Mouse (Mus musculus): Measurements from ENCODE around the gene Slc44a2. TPM values are rescaled to one million over a fixed set of nuclear protein-coding genes. Genes with fewer than 3 reads are reported as not detected.

Gene Slc44a2
- polyA plus RNA-seq, 1 experiment, result 49.2 TPM

- Histone ChIP-seq H3K4me3 (ENCODE audit: insufficient read depth, low read depth, low read length) (no peak overlapping the region), H3K27ac (ENCODE audit: insufficient read depth, low read depth, low read length) (peak overlapping the region; percentile 9; the same call in 1 of the 2 replicates), H3K27me3 (replicated peaks; ENCODE audit: control insufficient read depth, insufficient read depth, low read length) (no peaks in the 10 kb centered on the region), H3K36me3 (ENCODE audit: control insufficient read depth, insufficient read depth, low read length) (no peaks in the 10 kb centered on the region), H3K4me1 (ENCODE audit: control insufficient read depth, insufficient read depth, low read length) (peaks cover 3% of the 10 kb centered on the region; the same call in 1 of the 2 replicates)
- no peak for TF ChIP-seq CTCF (conservative IDR thresholded peaks at IDR 0.05; ENCODE audit: insufficient read depth, insufficient read length, low read depth, low read length)
- TF ChIP-seq POLR2A (IDR thresholded peaks at IDR 0.05; ENCODE audit: low read depth, low read length), result no peak
- peak; percentile 67 for DNase-seq
- WGBS, result 73% methylated on average over 11 of the region's 11 CpGs
Observed at GRCm38 (mm10) chr9:21324269-21324668, 3.8 kb downstream of the Slc44a2 start.

GRCm38 (mm10) chr9:21327569-21327968 lies 7.1 kb downstream of the Slc44a2 start:
- 70% methylated on average over 3 of the region's 3 CpGs for WGBS
- no peak for DNase-seq
- no peaks in the 10 kb centered on the region for H3K27me3 ChIP-seq (replicated peaks; ENCODE audit: control insufficient read depth, insufficient read depth, low read length)
- H3K36me3 ChIP-seq (ENCODE audit: control insufficient read depth, insufficient read depth, low read length), result no peaks in the 10 kb centered on the region
- H3K4me3 ChIP-seq (ENCODE audit: insufficient read depth, low read depth, low read length), result no peak overlapping the region
- no peak for TF ChIP-seq POLR2A (IDR thresholded peaks at IDR 0.05; ENCODE audit: low read depth, low read length)
- no peak for TF ChIP-seq CTCF (conservative IDR thresholded peaks at IDR 0.05; ENCODE audit: insufficient read depth, insufficient read length, low read depth, low read length)
- no peaks in the 10 kb centered on the region for H3K4me1 ChIP-seq (ENCODE audit: control insufficient read depth, insufficient read depth, low read length)
- H3K27ac ChIP-seq (ENCODE audit: insufficient read depth, low read depth, low read length), result no peak overlapping the region

DNA sequence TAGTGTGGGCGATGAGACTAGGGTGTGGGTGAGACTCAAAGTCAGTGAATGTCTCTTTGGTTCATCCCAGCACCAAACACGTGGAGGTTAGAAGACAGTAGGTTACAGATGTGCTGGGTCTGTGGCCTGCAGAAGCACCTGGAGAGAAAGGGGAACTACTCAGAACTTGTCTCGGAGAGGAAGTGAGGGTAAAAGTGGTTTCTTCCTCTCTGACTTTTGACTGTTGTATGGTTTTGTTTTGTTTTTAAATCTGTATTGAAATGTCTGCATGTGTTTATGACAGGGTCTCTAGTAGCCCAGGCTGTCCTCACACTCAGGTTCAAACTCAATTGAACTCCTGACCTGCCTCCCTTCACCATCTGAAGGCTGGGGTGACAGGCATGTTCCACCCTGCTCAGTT lies 7.5 kb downstream of the Slc44a2 start:
- no peaks in the 10 kb centered on the region for H3K27me3 ChIP-seq (replicated peaks; ENCODE audit: control insufficient read depth, insufficient read depth, low read length)
- H3K4me1 ChIP-seq (ENCODE audit: control insufficient read depth, insufficient read depth, low read length), result no peaks in the 10 kb centered on the region
- DNase-seq, result no peak
- TF ChIP-seq CTCF (conservative IDR thresholded peaks at IDR 0.05; ENCODE audit: insufficient read depth, insufficient read length, low read depth, low read length), result no peak
- TF ChIP-seq POLR2A (IDR thresholded peaks at IDR 0.05; ENCODE audit: low read depth, low read length), result no peak
- no peak overlapping the region for H3K4me3 ChIP-seq (ENCODE audit: insufficient read depth, low read depth, low read length)
- H3K36me3 ChIP-seq (ENCODE audit: control insufficient read depth, insufficient read depth, low read length), result no peaks in the 10 kb centered on the region
- H3K27ac ChIP-seq (ENCODE audit: insufficient read depth, low read depth, low read length), result no peak overlapping the region
- WGBS, result 73% methylated on average over 3 of the region's 3 CpGs

- DNase-seq, result no peak
Observed at GRCm38 (mm10) chr9:21329041-21329440, 8.5 kb downstream of the Slc44a2 start.

GRCm38 (mm10) chr9:21329699-21330289 lies 9.3 kb downstream of the Slc44a2 start:
- Histone ChIP-seq H3K27ac (ENCODE audit: insufficient read depth, low read depth, low read length) (no peak overlapping the region), H3K4me1 (ENCODE audit: control insufficient read depth, insufficient read depth, low read length) (no peaks in the 10 kb centered on the region), H3K4me3 (ENCODE audit: insufficient read depth, low read depth, low read length) (no peak overlapping the region), H3K27me3 (replicated peaks; ENCODE audit: control insufficient read depth, insufficient read depth, low read length) (no peaks in the 10 kb centered on the region), H3K36me3 (ENCODE audit: control insufficient read depth, insufficient read depth, low read length) (no peaks in the 10 kb centered on the region)
- 89% methylated on average over 10 of the region's 10 CpGs for WGBS
- TF ChIP-seq POLR2A (IDR thresholded peaks at IDR 0.05; ENCODE audit: low read depth, low read length) (no peak), CTCF (conservative IDR thresholded peaks at IDR 0.05; ENCODE audit: insufficient read depth, insufficient read length, low read depth, low read length) (no peak)
- no peak for DNase-seq

More at GRCm38 (mm10) chr9:21329041-21329440, 8.5 kb downstream of the Slc44a2 start:
- 52% methylated on average over 3 of the region's 5 CpGs for WGBS
- H3K4me3 ChIP-seq (ENCODE audit: insufficient read depth, low read depth, low read length), result no peak overlapping the region
- H3K36me3 ChIP-seq (ENCODE audit: control insufficient read depth, insufficient read depth, low read length), result no peaks in the 10 kb centered on the region
- no peaks in the 10 kb centered on the region for H3K4me1 ChIP-seq (ENCODE audit: control insufficient read depth, insufficient read depth, low read length)
- H3K27me3 ChIP-seq (replicated peaks; ENCODE audit: control insufficient read depth, insufficient read depth, low read length), result no peaks in the 10 kb centered on the region
- H3K27ac ChIP-seq (ENCODE audit: insufficient read depth, low read depth, low read length), result no peak overlapping the region
- TF ChIP-seq CTCF (conservative IDR thresholded peaks at IDR 0.05; ENCODE audit: insufficient read depth, insufficient read length, low read depth, low read length) (no peak), POLR2A (IDR thresholded peaks at IDR 0.05; ENCODE audit: low read depth, low read length) (no peak)

DNA sequence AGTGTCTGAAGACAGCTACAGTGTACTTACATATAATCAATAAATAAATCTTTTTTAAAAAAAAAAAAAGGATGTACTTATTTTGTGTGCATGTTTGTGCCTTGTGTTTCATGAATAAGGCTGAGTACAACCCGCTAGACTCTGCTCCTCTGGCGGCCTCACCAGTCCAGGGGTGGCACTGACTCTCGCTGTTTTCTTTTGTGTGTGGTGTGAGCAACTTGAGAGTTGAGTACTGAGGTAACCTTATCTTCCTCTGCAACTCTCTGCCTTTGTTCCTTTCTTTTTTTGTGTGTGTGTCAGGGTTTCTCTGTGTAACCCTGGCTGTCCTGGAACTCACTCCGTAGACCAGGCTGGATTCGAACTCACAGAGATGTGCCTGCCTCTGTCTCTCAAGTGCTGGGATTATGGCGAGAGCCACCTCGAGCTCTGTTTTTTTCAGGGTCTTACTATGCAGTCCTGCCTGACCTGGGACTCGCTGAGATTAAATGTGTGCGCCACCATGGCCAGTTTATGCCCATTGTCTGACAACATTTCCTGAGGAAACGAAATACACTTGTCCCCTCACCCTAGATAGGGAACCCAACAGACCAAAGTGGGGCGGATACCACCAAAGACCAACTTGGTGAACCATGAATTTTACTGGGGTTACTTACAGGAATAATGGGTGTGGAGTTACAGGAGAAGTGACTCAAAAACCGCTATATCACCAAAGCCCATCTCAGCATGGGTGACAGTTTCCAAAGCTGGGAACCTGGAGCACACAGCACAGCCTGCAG lies 11.1 kb downstream of the Slc44a2 start:
- Histone ChIP-seq H3K4me3 (ENCODE audit: insufficient read depth, low read depth, low read length) (no peak overlapping the region), H3K27ac (ENCODE audit: insufficient read depth, low read depth, low read length) (no peak overlapping the region), H3K27me3 (replicated peaks; ENCODE audit: control insufficient read depth, insufficient read depth, low read length) (no peaks in the 10 kb centered on the region), H3K36me3 (ENCODE audit: control insufficient read depth, insufficient read depth, low read length) (no peaks in the 10 kb centered on the region), H3K4me1 (ENCODE audit: control insufficient read depth, insufficient read depth, low read length) (no peaks in the 10 kb centered on the region)
- TF ChIP-seq CTCF (conservative IDR thresholded peaks at IDR 0.05; ENCODE audit: insufficient read depth, insufficient read length, low read depth, low read length) (no peak), POLR2A (IDR thresholded peaks at IDR 0.05; ENCODE audit: low read depth, low read length) (no peak)
- no peak for DNase-seq
- 82% methylated on average over 12 of the region's 12 CpGs for WGBS

All from kidney, adult 2 months (tissue).